Mouse (Mus musculus): ENCODE data around the gene E330034G19Rik. TPM values are rescaled to one million over a fixed set of nuclear protein-coding genes. Genes with fewer than 3 reads are reported as not detected.
"Not testable (repeated sequence)": the region's sequence is repeated elsewhere in the genome, so short reads cannot be mapped to it uniquely, and the experiment has no call there.

Gene E330034G19Rik
- polyA plus RNA-seq, 1 experiment from 2014 or later: not detected

DNA sequence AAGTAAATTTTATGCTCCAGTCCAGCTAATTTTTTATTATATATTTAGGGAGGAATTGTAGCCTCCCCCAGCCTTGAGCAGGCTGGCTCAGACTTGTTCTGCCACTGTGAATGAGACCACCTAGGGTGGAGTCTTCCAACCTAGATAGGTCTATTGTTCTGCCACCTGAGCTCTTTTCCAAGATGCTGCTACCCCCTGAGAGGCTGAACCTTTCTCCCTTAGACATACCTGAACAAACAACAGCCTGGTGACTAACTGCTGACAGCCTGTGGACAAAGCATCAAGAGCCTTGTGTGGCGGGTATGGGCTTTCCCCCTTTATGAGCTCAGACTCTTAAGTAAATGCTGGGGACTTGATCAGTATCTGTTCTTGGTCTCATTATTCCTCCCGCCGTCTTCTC is 54.0 kb downstream of the E330034G19Rik start:
- not testable (repeated sequence) for DNase-seq (ENCODE audit: low spot score)

GRCm38 (mm10) chr14:24358295-24358951 is 65.4 kb downstream of the E330034G19Rik start:
- peak; percentile 35 for DNase-seq (ENCODE audit: low spot score)

Other genes with a start within 250 kb of the E330034G19Rik start
- 1.7 and 2.0 TPM in 2 replicates for gene Dlg5, start 47.3 kb upstream of the E330034G19Rik start, polyA plus RNA-seq (2015; fragmentation: Nextera tagmentation; extraction: Ambion mirVana)
- gene Polr3a, start 193.8 kb downstream of the E330034G19Rik start, polyA plus RNA-seq (2015; fragmentation: Nextera tagmentation; extraction: Ambion mirVana): 14.7 and 18.5 TPM in 2 replicates
- 1,698 TPM in 2 replicates for gene Rps24, start 193.9 kb downstream of the E330034G19Rik start, polyA plus RNA-seq (2015; fragmentation: Nextera tagmentation; extraction: Ambion mirVana)

Measured in thymus, postnatal 0 days (tissue).